Mouse (Mus musculus): ENCODE measurements around the gene Wsb1.

- TF ChIP-seq CTCF (conservative IDR thresholded peaks at IDR 0.05 in 1 of 2, IDR thresholded peaks at IDR 0.05 in 1 of 2; ENCODE audit: low read depth in 2 of 2, low read length in 2 of 2) (no peak), IRF4 (IDR thresholded peaks at IDR 0.05; ENCODE audit: low read depth, low read length) (no peak), TCF12 (IDR thresholded peaks at IDR 0.05; ENCODE audit: low read depth, low read length) (no peak), ZNF384 (IDR thresholded peaks at IDR 0.05; ENCODE audit: low read depth, low read length) (no peak), JUN (IDR thresholded peaks at IDR 0.05; ENCODE audit: insufficient read depth, low read depth, low read length) (no peak), EP300 (IDR thresholded peaks at IDR 0.05; ENCODE audit: low read length) (no peak), POLR2A (IDR thresholded peaks at IDR 0.05; ENCODE audit: low read depth, low read length) (no peak), CHD2 (IDR thresholded peaks at IDR 0.05; ENCODE audit: low read length) (no peak), USF1 (IDR thresholded peaks at IDR 0.05; ENCODE audit: low read depth, low read length) (no peak), SMC3 (IDR thresholded peaks at IDR 0.05; ENCODE audit: low read depth, low read length) (no peak), USF2 (conservative IDR thresholded peaks at IDR 0.05; ENCODE audit: low read depth, low read length) (no peak), CHD1 (IDR thresholded peaks at IDR 0.05; ENCODE audit: low read depth, low read length) (no peak), HCFC1 (IDR thresholded peaks at IDR 0.05; ENCODE audit: low read depth, low read length) (no peak), KAT2A (IDR thresholded peaks at IDR 0.05; ENCODE audit: insufficient replicate concordance, low read length) (no peak)
These were observed 15.4 kb downstream of the Wsb1 start for GRCm38 (mm10) chr11:79239024-79239423.
